Mouse (Mus musculus) ovary, postnatal 10 days (tissue): ENCODE data around the gene Gm19935.
A peak's percentile ranks its signal among the peaks of the same experiment; 100 is the strongest.

Experiments used
- DNase-seq: peaks from one replicate; pipeline ENCODE4 v3.0.0; 2022; ENCODE audit warnings: low spot score

Gene Gm19935

GRCm38 (mm10) chr8:90817293-90817692, at the start of gene Gm19935:
TSS of gene Gm19935 (minus strand) at chr8:90817393.
- DNase-seq, result no peak

- DNase-seq, result peak; percentile 39
Measured at GRCm38 (mm10) chr8:90862038-90862437, 44.8 kb upstream of the Gm19935 start.

DNA sequence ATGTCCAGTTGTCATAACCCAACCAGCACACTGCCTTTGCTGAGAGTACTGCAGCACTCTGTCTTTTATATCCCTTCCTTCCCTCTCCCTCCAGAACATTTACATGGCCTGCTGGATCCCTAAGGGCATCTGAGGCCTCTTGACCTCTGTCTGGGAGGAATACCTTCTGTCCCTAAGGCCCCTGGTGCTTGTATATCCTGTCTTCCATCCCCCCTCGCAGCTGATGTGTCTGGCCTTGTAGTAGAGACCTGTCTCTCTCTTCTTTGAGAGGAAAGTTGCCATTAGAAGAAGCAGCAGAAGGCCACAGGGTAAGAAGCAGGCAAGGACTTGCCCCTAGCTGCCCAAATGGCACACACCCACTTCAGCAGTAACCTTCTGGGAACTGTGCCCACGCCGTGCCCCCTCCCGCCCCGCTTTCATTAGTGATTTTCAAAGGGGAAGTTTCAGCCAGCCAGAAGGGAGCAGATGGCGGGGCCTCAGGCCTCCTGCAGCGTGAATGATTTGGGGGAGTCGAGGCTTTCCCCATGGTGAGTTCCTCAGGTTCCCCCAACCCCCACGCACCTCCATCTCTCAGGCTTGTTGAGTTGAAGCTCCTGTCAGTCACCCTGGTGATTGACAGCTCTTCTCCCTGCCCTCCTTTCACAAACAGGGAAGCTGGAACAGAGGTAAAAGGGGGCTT, 44.2 kb upstream of the Gm19935 start:
- no peak for DNase-seq

DNA sequence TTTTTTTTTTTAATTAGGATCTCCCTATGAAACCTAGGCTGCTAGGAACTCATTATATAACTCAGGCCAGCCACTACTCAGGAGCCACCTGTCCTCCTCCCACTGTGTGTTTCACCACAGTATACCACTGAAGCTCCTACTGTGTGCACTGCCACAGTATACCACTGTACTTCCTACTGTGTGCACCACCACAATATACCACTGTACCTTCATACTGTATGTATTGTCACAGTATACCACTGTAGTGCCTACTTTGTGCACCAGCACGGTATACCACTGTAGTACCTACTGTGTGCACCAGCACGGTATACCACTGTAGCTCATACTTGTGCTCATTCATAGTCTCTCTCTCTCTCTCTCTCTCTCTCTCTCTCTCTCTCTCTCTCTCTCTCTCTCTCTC, 40.9 kb upstream of the Gm19935 start:
- DNase-seq, result no peak

DNA sequence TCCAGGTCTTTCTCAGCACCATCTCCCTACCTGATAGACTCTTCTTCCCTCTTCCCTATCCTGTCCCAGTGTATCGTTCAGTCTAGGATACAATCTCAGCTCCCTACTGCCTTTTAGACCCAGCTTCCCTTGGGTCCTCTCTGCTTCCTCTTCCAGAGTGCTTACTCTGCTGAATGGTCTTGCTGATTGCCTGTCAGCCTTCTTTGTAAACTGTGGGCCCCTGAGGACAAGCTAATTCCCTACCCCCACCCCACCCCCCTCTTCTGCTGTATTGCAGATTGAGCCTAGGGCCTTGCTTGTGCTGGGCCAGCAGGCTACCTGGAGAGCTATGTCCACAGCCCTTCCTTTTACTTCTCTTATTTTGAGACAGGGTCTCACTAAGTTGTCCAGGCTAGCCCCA, 39.8 kb upstream of the Gm19935 start:
- DNase-seq, result no peak

DNA sequence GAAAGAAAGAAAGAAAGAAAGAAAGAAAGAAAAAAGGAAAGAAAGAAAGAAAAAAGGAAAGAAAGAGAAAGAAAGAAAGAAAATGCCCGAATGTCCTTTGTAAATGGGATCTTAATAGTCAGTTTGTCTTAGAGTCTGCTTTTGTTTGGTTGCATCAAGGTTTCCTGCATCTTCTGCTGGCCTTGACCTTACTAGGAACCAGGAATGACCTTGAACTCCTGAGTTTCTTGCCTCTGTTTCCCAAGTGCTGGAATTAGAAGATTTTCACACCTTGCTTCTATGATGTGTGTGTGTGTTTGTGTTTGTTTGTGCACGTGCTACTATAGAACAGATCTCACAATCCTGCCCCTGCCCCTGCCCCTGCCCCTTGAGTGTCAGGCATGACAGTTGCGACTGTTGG, 39.0 kb upstream of the Gm19935 start:
- no peak for DNase-seq

DNA sequence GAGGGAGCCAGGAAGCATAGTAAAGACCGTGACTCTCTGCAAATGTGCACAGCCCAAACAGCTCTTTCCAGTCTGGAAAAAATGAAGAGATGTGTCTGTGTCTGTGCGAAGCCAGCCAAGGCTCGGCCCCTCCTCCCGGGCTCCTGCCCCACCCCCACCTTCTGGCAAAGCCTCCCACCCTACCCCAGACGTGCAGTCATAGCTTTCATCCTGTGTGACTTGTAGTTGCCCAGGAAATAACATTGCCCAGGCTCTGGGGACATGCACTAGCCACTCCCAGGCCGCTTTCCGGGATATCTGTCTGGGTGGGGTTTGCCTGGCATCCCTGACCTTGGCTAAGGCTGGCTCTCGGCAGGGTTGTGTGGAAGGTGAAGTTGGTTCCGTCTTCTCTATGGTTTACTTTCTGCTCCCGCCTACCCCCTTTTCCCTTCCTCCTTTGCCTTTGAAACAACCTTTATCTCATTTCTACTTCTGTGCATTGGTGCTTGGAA, 37.5 kb upstream of the Gm19935 start:
- no peak for DNase-seq

DNA sequence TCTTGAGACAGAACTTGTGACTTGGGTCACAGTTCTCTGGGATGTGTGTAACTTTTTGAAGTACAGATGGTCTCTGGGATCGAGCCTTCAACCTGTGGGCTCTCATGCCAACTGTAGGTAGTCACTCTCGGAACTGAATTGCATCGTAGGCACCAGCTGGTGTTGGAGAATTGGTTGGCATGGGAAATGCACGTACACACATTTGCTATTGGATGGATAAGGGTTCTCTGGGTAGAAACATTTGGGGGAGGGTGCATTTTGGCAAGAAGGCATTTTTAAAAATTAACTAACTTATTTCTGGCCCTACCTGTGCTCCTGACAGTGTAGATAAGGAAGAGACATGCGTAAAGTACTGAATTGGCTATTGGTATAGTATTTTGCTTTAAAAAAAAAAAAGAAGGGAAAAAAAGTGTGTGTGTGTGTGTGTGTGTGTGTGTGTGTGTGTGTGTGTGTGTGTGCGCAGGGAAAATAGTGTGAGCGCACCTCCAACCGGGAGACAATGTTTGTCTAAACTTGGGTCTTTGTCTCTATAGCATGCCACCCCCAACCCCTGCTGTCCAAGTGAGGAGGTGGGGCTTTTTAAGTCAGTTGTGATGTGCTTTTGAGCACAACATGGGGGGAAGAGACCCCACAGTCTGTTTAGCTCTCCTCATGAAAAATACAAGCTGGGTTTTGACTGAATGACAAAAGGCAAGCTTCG, 36.9 kb upstream of the Gm19935 start:
- no peak for DNase-seq

- no peak for DNase-seq
Measured at GRCm38 (mm10) chr8:90851544-90851943, 34.4 kb upstream of the Gm19935 start.

DNA sequence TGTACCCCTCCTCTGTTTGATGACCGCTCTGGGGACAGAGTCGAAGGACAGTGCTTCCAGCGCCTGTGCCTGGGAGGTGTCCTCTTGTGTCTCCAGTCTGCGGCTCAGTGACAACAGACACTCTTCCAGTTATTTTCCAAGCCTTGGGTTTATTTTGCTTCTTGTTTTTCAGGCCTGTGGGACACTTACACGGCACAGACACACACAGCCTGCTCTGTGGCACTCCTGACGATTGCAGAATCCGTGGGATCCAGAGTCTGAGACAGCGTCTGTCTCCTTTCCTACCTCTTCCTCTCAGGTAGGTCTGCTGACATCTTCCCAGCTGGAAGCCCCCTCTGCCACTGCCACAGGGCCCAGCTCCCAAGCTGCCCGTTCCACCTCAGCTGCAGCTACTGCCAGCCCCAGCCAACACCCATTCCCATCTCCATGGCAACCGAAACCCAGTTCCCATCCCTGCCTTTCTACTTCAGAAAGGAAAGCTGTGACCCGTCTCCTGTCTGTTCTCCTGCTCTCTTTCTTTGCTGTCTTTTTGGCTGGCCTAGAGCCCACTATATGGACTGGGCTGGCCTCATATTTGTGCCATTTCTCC, 32.4 kb upstream of the Gm19935 start:
- DNase-seq, result no peak

DNA sequence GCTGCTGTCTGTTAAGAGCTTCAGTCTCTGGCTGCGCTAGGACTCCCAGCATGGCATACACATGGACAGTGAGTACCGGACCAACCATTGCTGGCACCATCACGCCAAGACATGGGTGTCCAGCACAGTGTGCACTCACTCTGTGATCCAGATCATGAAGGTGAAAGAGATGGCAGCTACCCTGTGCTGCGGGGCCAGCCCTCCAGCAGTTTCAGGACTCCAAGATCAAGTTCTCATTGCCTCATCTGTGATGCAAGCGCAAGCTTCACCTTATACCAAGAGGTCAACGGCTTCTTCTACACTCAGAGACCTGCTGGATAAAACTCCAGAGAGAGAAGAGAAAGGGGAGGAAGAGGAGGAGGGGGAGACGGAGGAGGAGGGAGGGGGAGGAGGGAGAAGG, 30.8 kb upstream of the Gm19935 start:
- no peak for DNase-seq

- DNase-seq, result no peak
Measured at GRCm38 (mm10) chr8:90844179-90844967, 27.2 kb upstream of the Gm19935 start.

GRCm38 (mm10) chr8:90843127-90843526, 25.9 kb upstream of the Gm19935 start:
- DNase-seq, result no peak

DNA sequence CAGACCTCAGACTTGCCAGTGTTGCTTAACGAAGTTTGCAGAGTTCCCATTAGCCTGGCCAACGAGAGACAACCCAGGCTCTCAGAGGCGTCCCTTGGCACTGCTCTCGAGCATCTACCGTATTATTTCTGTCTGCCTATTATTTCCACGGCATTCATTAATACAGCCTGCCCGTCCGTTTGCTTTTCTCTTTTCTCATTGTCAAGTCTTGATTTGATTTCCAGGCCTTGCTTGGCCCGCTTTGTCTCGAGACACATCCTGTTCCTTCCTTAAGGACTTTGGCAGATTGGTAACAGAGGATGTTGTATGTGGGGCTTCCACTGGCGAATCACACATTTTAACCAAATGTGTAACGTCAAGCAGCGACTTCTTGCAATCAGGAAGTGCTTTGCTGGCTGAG, 24.1 kb upstream of the Gm19935 start:
- no peak for DNase-seq

DNA sequence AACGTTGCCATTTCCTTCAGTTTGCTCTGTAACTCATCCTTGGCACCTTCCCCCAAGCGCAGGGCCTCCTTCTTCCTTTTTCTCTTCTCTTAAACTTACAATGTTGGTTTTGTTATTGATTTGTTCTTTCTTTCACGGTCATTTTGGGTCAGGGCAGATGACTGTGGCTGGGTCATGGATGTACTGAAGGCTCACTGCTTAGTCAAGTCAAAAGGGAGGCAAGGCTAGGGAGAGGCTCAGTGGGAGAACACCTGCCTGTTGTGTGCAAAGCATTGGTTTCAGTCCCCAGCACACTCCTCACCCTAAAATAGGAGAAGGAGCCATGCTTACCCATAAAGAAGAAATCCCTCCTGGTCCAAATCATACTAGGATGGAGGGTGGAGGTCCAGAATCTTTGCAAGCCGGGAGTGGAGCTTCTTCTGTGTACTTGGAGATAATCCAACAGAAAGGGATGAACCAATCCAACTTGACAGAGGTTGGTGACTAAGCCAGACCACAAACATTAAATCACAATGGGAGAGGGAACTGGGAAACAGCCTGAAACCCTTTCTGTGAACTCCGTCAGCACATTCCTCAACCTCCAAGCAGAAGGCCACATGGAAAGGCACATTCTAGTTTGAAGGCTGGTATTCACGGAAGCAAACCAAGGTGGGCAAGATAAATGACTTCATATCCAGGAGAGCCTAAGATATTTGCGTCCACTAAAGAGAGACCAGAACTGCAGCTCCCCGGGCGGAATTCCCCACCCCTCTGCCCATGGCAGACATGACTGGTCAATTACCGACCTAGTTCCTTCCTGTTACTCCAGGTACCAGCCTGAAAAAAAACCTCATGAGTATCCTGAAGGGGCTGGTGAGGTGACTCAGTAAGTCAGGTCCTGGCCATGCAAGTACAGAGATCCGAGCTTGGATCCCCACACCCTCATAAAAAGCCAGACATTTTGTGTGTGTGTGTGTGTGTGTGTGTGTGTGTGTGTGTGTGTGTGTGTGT, 22.8 kb upstream of the Gm19935 start:
- DNase-seq, result no peak

DNA sequence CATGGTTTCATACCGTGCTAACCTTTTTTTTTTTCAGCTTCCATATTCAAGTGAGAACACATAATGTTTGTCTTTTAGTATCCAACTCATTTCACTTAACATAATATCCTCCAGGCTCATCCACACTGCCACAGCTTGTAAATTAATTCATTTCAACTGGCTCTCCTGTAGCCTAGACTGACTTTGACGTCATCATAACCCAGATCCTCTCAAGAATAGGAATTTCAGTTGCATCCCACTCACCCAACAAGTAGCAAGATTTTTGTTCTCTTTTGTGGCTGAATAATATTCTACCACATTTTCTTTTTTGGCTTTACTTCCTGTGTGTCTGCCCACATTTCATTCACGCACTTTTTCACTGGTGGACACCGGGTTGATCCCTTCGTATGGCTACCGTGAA, 20.2 kb upstream of the Gm19935 start:
- no peak for DNase-seq

DNA sequence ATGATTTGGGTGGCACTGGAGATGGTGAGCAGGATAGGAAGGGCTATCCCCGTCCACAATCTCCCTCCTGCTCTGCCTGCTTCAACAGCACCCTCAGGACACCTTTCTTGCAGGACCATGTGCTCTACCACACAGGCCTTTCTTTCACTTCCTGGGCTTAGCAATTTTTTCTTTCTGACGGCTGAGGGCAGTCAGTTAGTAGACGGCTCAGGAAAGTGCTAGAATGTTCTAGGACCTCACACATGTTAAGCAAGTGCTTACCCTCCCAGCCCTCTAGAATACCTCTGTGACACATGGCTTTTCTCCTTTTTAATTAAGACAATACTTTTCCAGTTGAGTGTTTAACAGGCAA, 17.1 kb upstream of the Gm19935 start:
- no peak for DNase-seq

DNA sequence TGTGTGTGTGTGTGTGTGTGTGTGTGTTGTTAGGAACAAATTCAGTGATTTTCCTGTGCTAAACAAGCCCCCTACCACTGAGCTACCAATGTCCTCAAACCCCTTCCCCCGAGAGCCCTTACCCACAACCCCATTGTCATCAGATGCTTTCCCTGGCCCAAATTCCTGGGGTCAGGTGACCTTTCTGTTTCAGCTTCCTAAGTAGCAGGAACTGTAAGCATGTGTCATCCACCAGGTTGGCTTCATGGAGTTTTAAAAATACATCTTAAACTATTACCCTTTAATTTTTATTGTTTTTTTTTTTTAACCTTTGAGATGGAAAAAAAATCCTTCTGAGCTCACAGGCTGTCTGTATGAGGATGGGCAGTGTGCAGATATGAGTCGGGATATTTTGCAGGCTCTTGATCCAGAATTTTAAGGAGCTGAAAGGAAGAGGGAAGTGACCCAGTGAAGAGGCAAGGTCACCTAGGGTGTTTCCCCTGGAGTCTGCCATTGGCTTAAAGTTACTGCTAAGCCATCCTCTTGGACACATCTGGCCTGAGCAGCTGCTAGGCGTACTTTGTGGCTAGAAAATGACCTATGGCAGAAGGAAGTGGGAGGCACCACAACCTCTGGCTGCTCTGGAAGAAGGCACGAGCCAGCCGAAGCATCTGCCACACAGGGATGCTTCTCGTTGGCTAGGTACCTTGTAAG, 16.6 kb upstream of the Gm19935 start:
- DNase-seq, result no peak

DNA sequence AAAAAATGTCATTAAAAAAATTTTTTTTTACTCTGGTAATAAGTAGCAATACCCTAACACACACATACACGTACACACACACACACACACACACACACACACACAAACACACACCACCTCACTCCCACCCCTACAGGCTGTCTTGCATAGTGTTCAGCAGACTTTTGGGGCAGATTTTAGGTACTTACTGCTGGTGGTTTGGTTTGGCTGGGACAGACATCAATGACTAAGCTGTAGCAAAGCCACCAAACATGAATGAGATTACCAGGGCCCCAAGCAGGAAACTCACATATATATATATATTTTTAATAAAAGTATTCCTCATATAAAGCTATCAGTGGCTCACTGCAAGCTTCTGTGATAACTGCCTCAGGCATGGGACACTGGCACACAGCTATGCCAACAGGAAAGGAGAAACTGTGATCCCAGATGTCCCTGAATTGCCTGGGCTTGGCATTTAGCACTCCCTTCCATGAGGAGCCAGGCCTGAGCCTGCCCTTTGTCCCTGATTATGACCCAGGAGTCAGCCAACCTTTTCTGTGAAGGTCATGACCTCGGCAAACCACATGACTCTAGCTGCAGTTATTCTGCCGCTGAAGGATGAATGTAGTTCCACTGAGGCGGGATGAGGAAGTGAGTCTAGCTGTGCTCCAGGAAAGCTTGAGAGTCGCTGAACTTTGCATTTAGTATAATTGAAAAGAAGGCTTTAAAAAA, 15.5 kb upstream of the Gm19935 start:
- no peak for DNase-seq

DNA sequence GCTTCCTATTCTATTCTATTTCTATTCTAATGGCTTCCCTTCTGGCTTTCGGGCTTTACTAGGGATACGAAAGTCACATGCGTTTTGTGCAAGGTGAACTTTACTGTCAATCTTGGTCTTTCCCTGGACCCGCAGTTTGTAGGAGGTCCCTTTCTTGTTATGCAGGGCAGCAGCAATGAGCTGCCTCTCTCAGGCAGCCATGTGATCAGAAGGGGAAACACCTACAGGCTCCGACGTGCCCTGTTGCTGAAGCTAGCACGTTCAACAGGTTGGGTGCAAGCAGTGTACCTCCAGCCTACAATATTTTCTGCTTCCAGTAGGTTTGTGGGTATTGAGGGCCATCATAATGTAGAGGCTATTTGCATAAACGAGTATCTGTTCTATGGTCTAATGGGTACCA, 13.8 kb upstream of the Gm19935 start:
- DNase-seq, result no peak
